Mouse (Mus musculus): Measurements from ENCODE around the gene Tagln2. TPM values are rescaled to one million over a fixed set of nuclear protein-coding genes. Genes with fewer than 3 reads are reported as not detected.

Gene Tagln2
- polyA plus RNA-seq, 1 experiment from 2014 or later = 609 TPM

GRCm38 (mm10) chr1:172463387-172464333 is 36.2 kb upstream of the Tagln2 start:
- DNase-seq (ENCODE audit: low read depth, low spot score) = no peak
- TF ChIP-seq CTCF (IDR thresholded peaks at IDR 0.05) = no peak
- ChIA-PET CTCF (no interaction called here), POLR2A (no interaction called here)
- H3K27me3 ChIP-seq = no peaks in the 10 kb centered on the region
- no peak for ATAC-seq
- in situ Hi-C loops (cut with MboI; ENCODE audit: low pct_unique_long_range_greater_than_20kb) = no loop called here

DNA sequence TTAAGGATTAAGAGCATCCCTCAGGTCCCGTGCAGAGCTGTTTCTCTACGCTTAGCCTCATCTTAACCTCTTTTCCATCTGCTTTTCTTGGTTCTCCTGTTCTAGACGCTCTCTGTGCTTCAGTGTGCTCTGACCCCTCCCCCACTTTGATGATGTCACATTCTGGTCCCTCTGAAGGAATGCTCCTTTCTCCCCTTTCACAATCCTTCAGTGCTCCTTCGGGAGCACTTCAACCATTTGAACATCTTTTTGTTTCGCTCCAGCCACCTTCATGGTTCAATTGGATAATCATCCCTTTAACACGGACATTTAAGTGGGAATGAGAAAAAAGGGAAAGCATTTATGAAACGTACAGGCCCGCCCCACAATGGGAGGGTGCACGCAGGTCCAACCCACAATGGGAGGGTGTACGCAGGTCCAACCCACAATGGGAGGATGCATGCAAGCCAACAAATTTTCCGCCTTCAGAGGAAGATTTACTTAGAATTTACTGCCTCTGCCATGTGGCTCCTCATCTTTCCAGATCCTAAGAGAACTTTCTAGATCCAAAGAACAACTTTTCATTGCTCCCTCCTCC is 31.5 kb upstream of the Tagln2 start:
- in situ Hi-C loops (cut with MboI; ENCODE audit: low pct_unique_long_range_greater_than_20kb) = no loop called here
- ChIA-PET POLR2A (no interaction called here), CTCF (no interaction called here)
- ATAC-seq = no peak
- H3K27me3 ChIP-seq = no peaks in the 10 kb centered on the region
- no peak for DNase-seq (ENCODE audit: low read depth, low spot score)
- TF ChIP-seq CTCF (IDR thresholded peaks at IDR 0.05) = no peak

DNA sequence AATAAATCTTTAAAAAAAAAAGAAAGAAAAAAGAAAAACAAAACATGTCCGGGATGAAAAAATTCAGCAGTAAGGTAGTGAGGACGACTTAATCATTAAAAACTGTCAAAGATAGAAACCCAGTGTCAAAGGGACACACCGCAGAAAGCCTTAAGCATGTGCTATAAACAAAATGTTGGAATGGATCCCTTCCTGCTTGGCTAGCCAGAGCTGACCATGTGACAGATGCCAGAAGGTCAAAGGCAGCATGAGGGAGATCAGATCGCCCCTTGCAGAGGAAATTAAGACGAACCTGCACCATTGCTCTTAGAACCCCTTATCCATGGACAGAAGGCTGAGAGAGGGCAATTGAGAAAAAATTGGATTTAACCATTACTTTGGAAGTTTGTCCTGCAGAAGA is 30.5 kb upstream of the Tagln2 start:
- ATAC-seq (no peak), DNase-seq (ENCODE audit: low read depth, low spot score) (no peak)
- ChIA-PET POLR2A (no interaction called here), CTCF (no interaction called here)
- in situ Hi-C loops (cut with MboI; ENCODE audit: low pct_unique_long_range_greater_than_20kb) = no loop called here
- no peaks in the 10 kb centered on the region for H3K27me3 ChIP-seq
- TF ChIP-seq CTCF (IDR thresholded peaks at IDR 0.05) = no peak

DNA sequence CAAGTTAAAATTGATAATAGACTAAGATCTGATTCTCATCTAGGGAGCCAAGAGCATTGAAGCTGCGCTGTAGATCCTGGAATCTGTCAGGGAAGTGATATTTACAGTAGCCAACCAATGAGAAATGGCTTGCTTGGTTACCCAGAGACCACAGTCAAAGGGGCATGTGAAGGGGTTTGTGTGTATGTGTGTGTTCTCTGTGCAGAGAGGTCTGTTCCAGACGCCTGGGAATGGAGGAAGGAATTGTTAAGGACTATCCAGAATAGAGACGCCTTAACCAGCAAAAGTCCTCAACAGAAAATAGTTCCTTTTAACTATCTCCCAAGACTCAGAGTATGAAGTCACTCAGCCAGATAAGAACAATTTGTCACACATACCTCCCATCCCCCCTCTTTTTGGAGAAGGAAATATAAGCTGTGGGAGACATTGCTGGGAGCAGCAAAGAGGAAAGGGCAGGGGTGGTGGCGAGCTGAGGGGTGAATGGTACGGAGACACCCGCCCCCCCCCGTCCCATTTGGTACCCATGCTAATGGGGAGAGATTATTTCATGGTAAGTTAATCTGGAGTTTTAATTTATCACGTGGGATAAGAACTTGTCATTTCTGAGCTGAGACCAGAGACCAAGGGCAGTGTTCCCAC is 29.9 kb upstream of the Tagln2 start:
- ChIA-PET POLR2A (no interaction called here), CTCF (interaction anchor here (0.9 to 1.3 kb wide), 2 partner anchors 27 to 61 kb away, joined by 3 to 4 read pairs; no protein-coding TSS in a partner anchor)
- no peak for TF ChIP-seq CTCF (IDR thresholded peaks at IDR 0.05)
- ATAC-seq = no peak
- in situ Hi-C loops (cut with MboI; ENCODE audit: low pct_unique_long_range_greater_than_20kb) = no loop called here
- no peaks in the 10 kb centered on the region for H3K27me3 ChIP-seq
- DNase-seq (ENCODE audit: low read depth, low spot score) = no peak

GRCm38 (mm10) chr1:172472909-172473308 is 26.9 kb upstream of the Tagln2 start:
- in situ Hi-C loops (cut with MboI; ENCODE audit: low pct_unique_long_range_greater_than_20kb) = no loop called here
- DNase-seq (ENCODE audit: low read depth, low spot score) = no peak
- CTCF ChIA-PET = interaction anchor here (1.0 kb wide), 1 partner anchor 17 kb away, joined by 3 read pairs; no protein-coding TSS in a partner anchor
- no peak for TF ChIP-seq CTCF (IDR thresholded peaks at IDR 0.05)
- ATAC-seq = no peak
- no peaks in the 10 kb centered on the region for H3K27me3 ChIP-seq
- POLR2A ChIA-PET = no interaction called here

DNA sequence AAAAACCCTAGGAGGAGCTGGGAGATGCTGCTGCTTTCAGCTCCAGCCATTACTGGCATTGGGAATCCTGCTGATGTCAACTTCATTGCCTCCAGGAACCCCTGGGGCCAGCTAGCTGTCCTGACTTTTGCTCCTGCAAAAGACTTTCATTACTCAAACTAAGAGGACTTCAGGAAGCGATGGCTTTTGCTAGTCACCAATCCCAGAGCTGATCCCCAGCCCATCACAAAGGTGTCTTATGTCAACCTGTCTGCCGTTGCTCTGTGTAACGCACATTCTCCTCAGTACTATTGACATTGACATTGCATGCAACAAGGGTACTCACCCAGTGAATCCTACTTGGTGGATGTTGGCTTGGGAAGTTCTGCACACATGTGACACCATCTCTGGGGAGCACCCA is 25.7 kb upstream of the Tagln2 start:
- TF ChIP-seq CTCF (IDR thresholded peaks at IDR 0.05) = no peak
- ATAC-seq (no peak), DNase-seq (ENCODE audit: low read depth, low spot score) (no peak)
- CTCF ChIA-PET = interaction anchor here (1.4 kb wide), 1 partner anchor 54 kb away, joined by 3 read pairs; no protein-coding TSS in a partner anchor
- in situ Hi-C loops (cut with MboI; ENCODE audit: low pct_unique_long_range_greater_than_20kb) = no loop called here
- POLR2A ChIA-PET = no interaction called here
- no peaks in the 10 kb centered on the region for H3K27me3 ChIP-seq

DNA sequence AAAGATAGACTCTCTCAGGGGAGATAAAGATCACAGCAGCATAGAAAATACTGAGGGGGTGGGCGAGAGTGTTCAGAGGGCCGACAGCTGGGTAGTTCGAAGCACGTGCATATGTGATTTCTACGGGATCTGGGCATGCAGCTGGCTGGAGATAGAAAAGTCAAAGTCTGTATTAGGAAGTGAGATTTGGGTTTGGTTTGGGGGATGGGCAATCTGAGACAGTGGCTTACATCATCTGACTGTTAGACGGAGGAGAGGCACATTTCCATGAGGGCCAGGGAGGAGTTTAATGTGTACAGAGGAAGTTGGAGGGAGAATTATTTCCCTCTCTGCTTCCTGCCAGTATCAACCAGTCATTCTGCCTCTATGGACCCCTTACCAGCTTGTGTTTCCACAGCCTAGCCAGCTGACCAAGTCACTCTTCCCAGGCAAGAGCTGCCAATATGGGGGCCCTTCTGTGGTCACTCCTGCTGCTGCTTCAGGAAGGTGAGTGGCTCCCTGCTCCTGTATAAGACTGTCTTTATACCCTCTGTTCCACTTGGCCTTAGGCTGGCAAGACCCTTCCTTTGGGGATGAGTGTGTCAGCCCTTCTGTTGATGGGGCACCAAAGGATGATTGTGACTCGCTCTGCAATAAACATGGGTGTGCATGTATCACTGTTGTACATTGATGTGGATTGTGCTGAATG is 24.6 kb upstream of the Tagln2 start, which contains the start of gene Slamf9:
TSS of gene Slamf9 (plus strand) at position 305 of the 688 bp plus-strand sequence.
- ATAC-seq (no peak), DNase-seq (ENCODE audit: low read depth, low spot score) (no peak)
- TF ChIP-seq CTCF (IDR thresholded peaks at IDR 0.05) = no peak
- in situ Hi-C loops (cut with MboI; ENCODE audit: low pct_unique_long_range_greater_than_20kb) = loop anchor here (25.0 kb wide), 1 partner anchor 438 kb away; the partner anchor contains the start of gene Vangl2
- CTCF ChIA-PET = interaction anchor here (1.4 to 1.8 kb wide), 2 partner anchors 15 to 53 kb away, joined by 3 to 5 read pairs; no protein-coding TSS in a partner anchor
- POLR2A ChIA-PET = no interaction called here
- no peaks in the 10 kb centered on the region for H3K27me3 ChIP-seq

- in situ Hi-C loops (cut with MboI; ENCODE audit: low pct_unique_long_range_greater_than_20kb) = loop anchor here (25.0 kb wide), 1 partner anchor 441 kb away; the partner anchor contains the start of gene Vangl2
- ChIA-PET CTCF (interaction anchor here (1.1 kb wide), 1 partner anchor 13 kb away, joined by 7 read pairs; no protein-coding TSS in a partner anchor), POLR2A (no interaction called here)
- no peak for DNase-seq (ENCODE audit: low read depth, low spot score)
- TF ChIP-seq CTCF (IDR thresholded peaks at IDR 0.05) = no peak
- no peak for ATAC-seq
- no peaks in the 10 kb centered on the region for H3K27me3 ChIP-seq
These were observed 21.8 kb upstream of the Tagln2 start for GRCm38 (mm10) chr1:172478020-172478419.

- no peaks in the 10 kb centered on the region for H3K27me3 ChIP-seq
- ChIA-PET POLR2A (interaction anchor here (1.1 kb wide), 1 partner anchor 11 kb away, joined by 4 read pairs; no protein-coding TSS in a partner anchor), CTCF (no interaction called here)
- no peak for ATAC-seq
- DNase-seq (ENCODE audit: low read depth, low spot score) = no peak
- no peak for TF ChIP-seq CTCF (IDR thresholded peaks at IDR 0.05)
- in situ Hi-C loops (cut with MboI; ENCODE audit: low pct_unique_long_range_greater_than_20kb) = loop anchor here (5.0 to 25.0 kb wide), 2 partner anchors 63 to 443 kb away; partner anchors contain the start of gene Vangl2
These were observed 19.5 kb upstream of the Tagln2 start for GRCm38 (mm10) chr1:172480376-172480775.

DNA sequence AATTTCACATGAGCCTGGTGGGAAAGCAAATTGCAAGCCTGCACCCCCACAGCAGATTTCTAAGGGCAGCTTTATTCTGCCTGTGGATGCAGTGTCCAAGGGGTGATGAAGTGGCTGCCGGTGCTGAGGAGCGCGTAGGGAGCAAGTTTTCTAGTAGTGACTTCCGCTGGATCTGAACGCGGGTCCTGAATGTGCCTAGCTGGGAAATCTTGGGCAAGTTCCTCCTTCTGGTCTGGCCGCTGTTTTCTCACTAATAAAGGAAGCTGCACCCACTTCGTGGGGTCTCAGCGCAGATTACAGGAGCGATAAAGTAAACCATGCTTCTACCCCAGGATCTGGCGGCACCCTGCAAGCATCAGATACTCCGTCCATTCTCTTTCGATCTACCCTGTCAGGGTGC is 18.7 kb upstream of the Tagln2 start:
- H3K27me3 ChIP-seq = no peaks in the 10 kb centered on the region
- ATAC-seq = no peak
- no peak for DNase-seq (ENCODE audit: low read depth, low spot score)
- POLR2A ChIA-PET = interaction anchor here (0.6 to 1.1 kb wide), 2 partner anchors 9 to 11 kb away, joined by 3 to 4 read pairs; no protein-coding TSS in a partner anchor
- in situ Hi-C loops (cut with MboI; ENCODE audit: low pct_unique_long_range_greater_than_20kb) = loop anchor here (5.0 to 25.0 kb wide), 2 partner anchors 64 to 444 kb away; partner anchors contain the start of gene Vangl2
- no peak for TF ChIP-seq CTCF (IDR thresholded peaks at IDR 0.05)
- CTCF ChIA-PET = interaction anchor here (0.8 to 1.9 kb wide), 3 partner anchors 9 to 47 kb away, joined by 3 to 8 read pairs (median 3); no protein-coding TSS in a partner anchor
